Mouse (Mus musculus): ENCODE data around the gene Btbd11. TPM values are rescaled to one million over a fixed set of nuclear protein-coding genes. Genes with fewer than 3 reads are reported as not detected.
A peak's percentile ranks its signal among the peaks of the same experiment; 100 is the strongest.
"Not testable (repeated sequence)": the region's sequence is repeated elsewhere in the genome, so short reads cannot be mapped to it uniquely, and the experiment has no call there.

Btbd11 gene
- polyA plus RNA-seq, 1 experiment from 2014 or later = 10.9 TPM

GRCm38 (mm10) chr10:85645346-85645745 lies 258.7 kb downstream of the Btbd11 start:
- DNase-seq (ENCODE audit: low spot score) = no peak

DNA sequence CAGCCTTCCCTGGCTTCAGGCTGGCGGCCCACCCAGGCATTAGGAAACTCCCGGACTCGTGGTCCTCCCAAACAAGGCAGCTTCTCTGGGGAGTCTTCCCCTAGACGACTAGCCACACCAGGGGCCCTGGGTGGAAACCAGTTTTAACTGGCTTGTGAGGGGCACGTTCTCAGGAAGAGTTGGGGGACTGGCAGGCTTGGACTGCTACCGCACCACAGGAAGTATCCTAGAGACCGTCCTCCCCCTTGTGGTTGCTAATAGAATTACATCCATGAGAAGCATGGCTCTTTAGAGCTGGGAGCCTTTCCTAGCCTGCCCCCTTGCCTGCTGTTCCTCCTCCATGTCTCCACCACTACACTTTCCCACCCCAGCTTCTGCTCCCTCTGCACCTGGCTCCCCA lies 265.1 kb downstream of the Btbd11 start:
- DNase-seq (ENCODE audit: low spot score) = peak; percentile 57

- DNase-seq (ENCODE audit: low spot score) = no peak
These were observed 269.3 kb downstream of the Btbd11 start for GRCm38 (mm10) chr10:85655881-85656280.

- no peak for DNase-seq (ENCODE audit: low spot score)
These were observed 271.3 kb downstream of the Btbd11 start for GRCm38 (mm10) chr10:85657886-85658285.

DNA sequence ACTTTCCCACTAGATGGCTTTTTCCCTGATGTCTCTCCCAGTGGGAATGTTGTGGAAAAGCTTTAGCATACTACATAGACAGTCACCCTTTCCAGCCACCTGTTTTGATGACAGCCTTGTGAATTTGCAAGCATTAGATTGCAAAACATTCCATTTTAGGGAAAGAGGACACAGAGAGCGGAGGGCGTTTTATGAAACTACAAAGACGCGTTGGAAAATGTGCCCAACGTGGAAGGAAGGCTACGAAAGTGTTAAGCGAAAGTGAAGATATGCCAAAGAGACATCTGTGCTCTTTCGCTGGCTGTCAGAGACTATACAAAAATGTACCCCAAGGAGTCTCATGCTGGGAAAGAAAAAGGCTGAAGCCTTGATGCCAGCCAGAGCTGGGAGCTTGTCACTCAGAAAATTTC lies 286.9 kb downstream of the Btbd11 start:
- DNase-seq (ENCODE audit: low spot score) = no peak

GRCm38 (mm10) chr10:85678635-85679034 lies 292.0 kb downstream of the Btbd11 start:
- DNase-seq (ENCODE audit: low spot score) = peak; percentile 46

GRCm38 (mm10) chr10:85682446-85682845 lies 295.8 kb downstream of the Btbd11 start:
- no peak for DNase-seq (ENCODE audit: low spot score)

DNA sequence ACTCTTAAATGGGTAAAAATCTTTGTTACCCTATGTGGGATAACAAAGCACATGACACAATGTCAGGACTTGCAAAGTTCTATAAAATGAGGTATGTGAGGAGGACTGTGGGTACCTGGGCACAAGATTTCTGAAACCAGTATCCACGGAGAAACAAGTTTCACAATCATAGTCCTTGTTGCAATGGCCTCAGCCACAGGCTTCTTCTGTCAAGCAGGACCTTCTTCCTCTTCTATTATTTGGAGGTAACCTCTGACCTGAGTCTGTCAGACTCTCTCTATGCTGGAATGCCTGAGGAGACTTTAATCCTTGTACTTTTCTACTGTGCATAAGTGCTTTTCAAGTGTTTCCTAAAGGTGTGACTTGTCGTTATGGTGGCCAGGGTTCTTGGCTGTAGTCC lies 307.8 kb downstream of the Btbd11 start:
- not testable (repeated sequence) for DNase-seq (ENCODE audit: low spot score)

DNA sequence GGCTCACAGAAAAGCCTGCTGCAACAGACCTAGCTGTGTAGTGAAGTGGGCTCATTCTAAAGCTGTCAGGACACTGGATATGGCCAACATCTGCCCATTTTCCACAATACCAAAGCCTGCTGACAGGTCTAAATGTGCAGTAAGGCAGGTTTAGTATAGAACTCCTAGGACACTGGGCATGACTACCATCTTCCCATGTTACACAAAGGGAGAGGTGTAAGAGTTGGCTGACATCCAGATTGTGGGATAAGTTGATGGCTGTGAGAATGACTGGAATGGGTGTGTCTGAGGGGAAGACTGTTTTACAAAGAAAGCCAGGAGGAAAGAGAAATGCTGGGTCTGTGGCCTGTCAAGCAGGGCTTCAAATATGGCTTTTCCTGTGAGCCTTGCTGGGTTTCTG lies 313.1 kb downstream of the Btbd11 start:
- DNase-seq (ENCODE audit: low spot score) = no peak

DNA sequence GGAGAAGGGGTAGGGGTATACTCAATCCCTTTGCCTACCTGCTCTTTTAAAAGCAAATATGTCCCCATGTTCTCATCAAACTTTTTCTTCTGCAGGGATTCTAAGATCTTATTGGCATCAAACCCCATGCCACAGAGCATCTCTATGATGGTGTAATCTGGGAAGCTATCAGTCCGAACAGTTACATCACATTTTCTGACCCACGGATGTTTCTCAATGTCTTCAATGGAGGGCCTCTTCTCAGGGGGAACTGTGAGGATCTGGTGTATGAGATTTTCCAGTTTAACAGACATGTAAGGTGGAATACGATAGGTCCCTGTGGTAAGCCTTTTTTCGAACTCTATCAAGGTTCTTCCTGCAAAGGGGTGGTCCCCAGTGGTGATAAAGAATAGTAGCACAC lies 323.2 kb downstream of the Btbd11 start:
- not testable (repeated sequence) for DNase-seq (ENCODE audit: low spot score)

Other genes starting within 250 kb of the Btbd11 start
- 50.9 and 61.9 TPM in 2 replicates for gene Cry1, start 201.8 kb upstream of the Btbd11 start, polyA plus RNA-seq (2015; fragmentation: Nextera tagmentation; extraction: Ambion mirVana)